Mouse (Mus musculus) adrenal gland, adult 8-10 months (tissue): Measurements from ENCODE around the gene Lipe. TPM values are rescaled to one million over a fixed set of nuclear protein-coding genes. Genes with fewer than 3 reads are reported as not detected.
"Not testable (repeated sequence)": the region's sequence is repeated elsewhere in the genome, so short reads cannot be mapped to it uniquely, and the experiment has no call there.

Experiments
- DNase-seq: peaks from one replicate; pipeline ENCODE4 v3.0.0; 2022
- total RNA-seq, 4 experiments: library from RNA; stranded (reverse); gene quantifications; 2 replicates each; pipeline ENCODE4 v1.2.4; 2022

The Lipe gene
- total RNA-seq, 4 experiments from 2014 or later: 157 to 290 (median 256) TPM

DNA sequence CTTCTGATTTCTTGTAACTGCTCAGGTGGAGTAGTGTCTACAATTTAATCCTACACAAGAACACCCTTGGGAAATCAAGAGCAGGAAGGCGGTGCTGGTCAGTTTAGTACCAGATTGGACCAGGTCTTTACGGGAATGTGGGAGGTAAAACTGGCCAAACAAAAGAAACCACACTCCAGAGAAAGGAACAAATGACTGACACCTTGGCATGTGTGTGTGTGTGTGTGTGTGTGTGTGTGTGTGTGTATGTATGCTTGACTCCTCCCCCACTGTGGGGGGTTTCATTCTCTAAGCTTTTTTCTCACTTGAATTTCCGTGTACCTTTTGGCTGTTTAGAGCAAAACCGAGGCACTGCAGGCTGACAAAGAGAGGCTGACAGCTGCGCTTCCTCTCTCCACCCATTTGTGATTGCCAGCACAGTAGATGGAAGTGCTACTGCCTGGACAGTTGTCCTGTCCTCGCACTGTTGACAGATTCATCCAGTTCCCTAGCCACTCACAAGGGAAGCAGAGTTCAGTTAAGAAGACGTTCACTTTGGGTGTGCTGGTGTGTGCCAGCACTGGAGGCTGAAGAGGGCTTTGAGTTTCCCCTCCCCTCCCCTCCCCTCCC is 14.4 kb upstream of the Lipe start, which contains the start of gene Cxcl17:
Gene Cxcl17, minus strand, starts transcription at position 54 of the 609 bp plus-strand sequence.
- no peak for DNase-seq

DNA sequence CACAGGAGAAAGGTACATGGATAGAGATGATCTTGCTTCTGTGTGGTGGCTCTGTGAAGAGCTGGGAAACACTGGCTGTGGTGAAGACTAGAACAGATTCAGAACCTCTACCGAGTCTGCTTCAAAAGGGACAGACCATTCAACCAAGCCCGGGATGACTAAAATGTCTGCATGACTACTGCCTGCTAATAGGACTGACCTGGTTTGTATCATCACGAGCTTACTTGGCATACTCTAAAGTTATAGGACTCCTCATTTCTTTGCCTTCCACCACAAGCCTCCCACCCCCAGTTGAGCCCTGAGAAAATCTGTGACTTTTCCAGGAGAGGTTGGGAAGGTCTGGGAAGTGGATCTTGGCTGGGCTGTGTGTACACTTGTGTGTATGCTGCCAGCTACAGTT is 13.4 kb upstream of the Lipe start:
- DNase-seq: no peak

- no peak for DNase-seq
These were observed 12.6 kb upstream of the Lipe start for GRCm38 (mm10) chr7:25410969-25411615.

GRCm38 (mm10) chr7:25409114-25409760 is 10.7 kb upstream of the Lipe start:
- no peak for DNase-seq

DNA sequence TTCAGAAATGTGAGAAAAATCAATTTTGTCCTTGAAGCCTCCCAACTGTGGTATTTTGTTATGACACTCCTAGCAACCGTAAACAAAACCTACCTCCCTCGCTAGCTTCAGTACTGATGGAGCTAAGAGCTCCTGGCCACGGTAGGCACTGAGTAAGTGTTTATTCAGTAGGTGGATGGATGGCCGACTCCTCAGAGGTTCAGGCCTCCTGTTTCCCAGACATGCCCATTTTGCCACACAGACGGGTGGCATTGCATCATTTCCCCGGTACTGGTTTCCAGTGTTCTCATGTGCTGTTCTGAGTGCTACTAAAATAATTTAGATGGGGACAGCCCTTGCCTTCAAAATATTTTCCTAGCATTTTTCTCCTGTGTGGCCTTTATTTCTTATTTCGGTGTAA is 8.0 kb upstream of the Lipe start:
- no peak for DNase-seq

DNA sequence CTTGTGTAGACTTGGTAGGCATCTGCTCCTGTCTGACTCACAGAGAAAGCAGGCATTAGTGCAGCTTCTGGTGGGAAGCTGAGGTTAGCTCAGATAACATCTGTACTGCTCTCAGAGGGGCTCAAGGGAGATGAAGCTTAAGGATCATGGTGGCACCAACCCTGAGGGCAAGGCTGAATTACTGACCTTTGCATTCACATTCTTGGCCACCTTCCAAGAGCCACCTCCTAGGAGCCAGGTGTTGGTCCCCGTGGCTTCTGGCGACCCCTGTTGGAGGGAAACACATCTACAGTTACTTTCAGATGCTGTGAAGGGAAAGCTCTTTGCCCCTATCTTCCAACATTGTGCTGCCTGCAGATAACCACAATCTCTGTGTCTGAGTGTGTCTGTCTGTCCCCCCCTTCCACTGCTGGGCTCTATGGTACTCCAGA is 4.2 kb upstream of the Lipe start:
- DNase-seq: peak; percentile 69

DNA sequence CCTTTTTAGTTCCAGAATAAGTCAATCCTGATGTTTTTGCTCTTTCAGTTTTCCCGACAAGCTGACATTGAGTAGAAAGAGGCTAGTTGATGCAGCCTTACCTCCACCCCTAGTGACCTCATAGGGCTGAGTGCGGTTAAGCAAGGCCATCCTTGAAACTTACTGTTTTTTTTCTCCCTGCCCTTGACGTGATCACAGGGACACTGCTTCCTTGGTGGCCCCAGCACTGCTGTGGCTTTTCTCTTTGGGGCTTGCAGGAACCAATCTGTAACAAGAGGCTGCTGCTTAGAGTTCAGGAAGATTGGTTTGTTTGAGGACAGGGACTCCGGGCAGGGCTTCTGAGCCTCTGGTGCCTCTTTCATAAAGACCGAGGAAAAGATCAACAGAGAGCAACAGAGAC is 3.5 kb upstream of the Lipe start:
- DNase-seq: peak; percentile 81

- DNase-seq: no peak
These were observed 3.0 kb upstream of the Lipe start for GRCm38 (mm10) chr7:25401551-25401950.

GRCm38 (mm10) chr7:25399028-25399427 is 518 bp upstream of the Lipe start:
- DNase-seq: not testable (repeated sequence)

DNA sequence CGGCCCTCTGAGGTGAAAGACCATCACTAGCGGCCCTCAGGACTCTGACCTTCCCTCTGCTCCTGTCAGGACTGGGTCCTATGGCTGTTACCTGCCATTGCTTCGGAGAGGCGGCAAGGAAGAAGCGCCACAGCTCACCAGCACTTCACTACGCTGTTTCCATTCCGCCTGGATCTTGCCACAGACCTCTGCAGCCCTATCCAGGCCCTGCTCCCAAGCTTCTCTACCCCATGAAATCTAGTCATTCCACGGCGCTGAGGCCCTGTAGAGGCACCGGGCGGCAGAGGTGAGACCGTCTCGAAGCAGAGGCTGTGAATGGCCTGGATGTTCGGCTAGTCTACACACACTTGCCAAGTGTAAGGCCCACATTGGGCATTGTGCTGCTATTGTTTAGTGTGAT is 1.9 kb downstream of the Lipe start:
- DNase-seq: no peak

- peak; percentile 97 for DNase-seq
These were observed 2.7 kb downstream of the Lipe start for GRCm38 (mm10) chr7:25395558-25396521.

DNA sequence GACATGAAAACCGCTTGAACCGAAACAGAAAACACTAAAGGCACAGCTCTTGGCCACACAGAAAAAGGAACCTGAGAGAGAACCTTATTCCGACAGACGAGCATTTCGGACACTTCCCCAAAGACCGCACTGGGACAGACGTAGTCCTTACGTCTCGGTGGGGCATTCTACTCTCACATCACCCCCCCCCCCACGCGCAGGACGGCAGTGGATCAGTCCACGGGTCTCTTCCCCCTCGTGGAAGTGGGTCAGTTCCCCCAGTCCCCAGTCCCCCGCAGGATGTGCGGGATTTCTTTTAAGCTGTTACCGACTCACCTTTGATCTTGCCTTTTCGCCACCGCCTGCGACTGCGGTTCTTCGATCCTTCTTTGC is 3.3 kb downstream of the Lipe start:
- DNase-seq: no peak

GRCm38 (mm10) chr7:25394754-25395153 is 3.8 kb downstream of the Lipe start:
- DNase-seq: no peak

GRCm38 (mm10) chr7:25393451-25394210 is 4.9 kb downstream of the Lipe start:
- DNase-seq: peak; percentile 75

DNA sequence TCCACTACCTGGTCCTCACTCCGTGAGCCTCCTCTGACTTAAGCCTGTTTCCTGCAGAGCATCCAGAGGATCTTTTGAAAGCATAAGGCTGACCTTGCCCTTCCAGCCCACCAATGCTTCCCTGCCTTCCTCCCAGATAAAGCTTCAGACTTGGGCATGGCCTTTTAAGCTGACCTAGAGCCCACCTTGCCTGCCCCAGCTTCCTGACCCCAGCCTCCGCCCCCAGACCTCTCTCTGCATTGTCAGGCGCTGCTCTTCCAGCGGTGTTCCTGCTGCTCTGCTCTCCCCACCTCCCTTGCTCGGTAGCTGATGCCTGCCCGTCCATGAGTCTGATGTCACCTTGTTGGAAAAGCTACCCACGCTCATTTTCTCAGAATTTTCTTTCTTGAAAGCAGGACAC is 5.7 kb downstream of the Lipe start:
- DNase-seq: no peak

DNA sequence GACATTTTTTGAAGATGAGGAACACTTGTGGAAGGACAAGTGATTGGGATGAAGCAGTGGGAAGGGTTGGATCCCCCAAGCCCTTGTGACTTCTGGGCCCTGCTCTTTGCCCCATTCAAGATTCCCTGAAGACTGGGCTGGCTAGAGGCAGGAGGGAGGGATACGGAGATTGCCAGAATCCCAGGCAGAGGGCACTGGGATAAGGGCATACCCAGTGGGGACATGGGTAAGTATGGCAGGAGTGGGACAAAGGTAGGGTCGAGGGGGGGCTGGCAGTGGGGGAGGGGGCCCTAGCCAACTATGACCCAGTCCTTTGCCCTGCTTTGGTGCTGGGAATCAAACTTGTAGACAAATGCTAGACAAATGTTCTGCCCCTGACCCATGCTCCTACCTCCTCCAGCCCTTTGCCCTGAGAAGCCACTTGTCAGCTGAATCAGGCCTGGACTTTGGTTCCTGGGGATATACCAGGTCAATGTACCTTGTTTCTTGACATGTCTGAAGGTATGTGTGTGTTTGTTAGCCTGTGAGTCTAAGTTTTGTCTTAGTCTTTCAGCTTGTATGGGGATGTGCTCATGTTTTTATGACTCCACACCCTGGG is 6.6 kb downstream of the Lipe start:
- DNase-seq: no peak

- peak; percentile 76 for DNase-seq
These were observed 7.5 kb downstream of the Lipe start for GRCm38 (mm10) chr7:25390986-25391385.

DNA sequence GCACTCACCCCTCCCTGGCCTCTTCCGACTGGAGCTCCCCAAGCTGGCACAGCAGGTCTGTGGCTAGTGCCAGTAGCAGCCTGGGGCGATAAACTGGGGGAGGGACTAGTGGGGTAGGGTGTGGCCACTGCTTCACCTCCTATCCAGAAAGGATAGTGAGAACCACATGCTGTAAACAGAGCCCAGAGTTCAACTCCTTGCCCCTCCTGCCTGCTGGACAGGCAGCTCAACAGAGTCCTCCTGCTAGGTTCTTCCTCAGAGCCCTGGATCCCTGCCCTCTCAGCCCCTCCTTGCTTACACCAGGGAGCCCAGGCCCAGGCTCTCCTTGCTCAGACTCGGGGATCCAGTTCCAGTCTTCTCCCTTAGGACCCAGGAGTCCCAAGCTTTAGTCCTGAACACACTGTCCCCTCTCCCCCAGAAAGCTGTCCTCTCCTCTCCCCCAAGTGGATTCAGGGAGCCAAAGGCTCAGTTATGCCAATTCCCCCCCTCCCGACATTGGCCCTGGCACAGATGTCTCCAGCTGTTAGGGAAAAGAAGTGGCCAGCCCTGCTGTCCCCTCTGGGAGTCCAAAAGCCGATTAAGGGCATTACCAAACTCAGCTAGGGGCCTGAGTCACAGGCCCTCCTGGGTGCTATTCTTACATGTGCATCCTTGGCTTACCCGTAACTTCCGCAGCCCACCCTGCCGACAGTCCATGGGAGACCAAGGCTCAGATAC is 8.3 kb downstream of the Lipe start:
- DNase-seq: peak; percentile 78

GRCm38 (mm10) chr7:25388916-25389315 is 9.6 kb downstream of the Lipe start:
- DNase-seq: peak; percentile 13

GRCm38 (mm10) chr7:25387811-25388440 is 10.6 kb downstream of the Lipe start:
- DNase-seq: peak; percentile 69
